Mouse (Mus musculus): ENCODE results near the gene Ccdc38.
A peak's percentile ranks its signal among the peaks of the same experiment; 100 is the strongest.
"Not testable (repeated sequence)": the region's sequence is repeated elsewhere in the genome, so short reads cannot be mapped to it uniquely, and the experiment has no call there.

Ccdc38 gene

DNA sequence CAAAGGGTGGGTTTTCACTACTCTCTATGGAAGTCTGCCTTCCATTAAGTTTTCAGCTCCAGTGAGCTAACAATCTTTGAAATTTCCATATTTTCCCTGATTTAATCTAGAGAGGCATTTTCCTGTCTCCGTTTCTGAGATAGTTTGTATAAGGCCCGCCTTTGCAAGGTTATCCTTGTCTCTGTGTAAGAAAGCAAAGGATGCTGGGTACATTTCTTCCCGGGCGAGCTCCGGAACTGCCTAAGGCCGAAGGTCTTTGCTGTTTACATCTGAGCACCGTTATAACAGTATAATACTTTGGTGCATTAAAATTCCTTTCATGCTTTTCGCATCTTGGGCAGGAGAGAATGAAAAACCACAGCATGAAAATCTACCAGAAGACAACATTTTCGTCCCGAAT, 9.4 kb downstream of the Ccdc38 start:
- no peak for DNase-seq

GRCm38 (mm10) chr10:93552596-93552995, 12.2 kb downstream of the Ccdc38 start:
- no peak for DNase-seq

DNA sequence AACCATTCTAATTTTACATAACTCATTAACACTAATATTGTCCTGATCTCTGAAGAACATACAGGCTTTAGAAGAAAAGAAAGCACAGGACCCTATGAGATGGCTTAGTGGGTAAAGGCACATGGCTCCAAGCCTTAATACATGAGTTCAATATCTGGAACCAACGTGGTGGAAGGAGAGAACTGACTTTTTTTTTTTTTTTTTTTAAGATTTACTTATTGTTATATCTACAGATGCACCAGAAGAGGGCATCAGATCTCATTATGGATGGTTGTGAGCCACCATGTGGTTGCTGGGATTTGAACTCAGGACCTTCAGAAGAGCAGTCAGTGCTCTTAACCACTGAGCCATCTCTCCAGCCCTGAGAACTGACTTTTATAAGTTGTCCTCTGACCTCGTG, 17.5 kb downstream of the Ccdc38 start:
- not testable (repeated sequence) for DNase-seq

DNA sequence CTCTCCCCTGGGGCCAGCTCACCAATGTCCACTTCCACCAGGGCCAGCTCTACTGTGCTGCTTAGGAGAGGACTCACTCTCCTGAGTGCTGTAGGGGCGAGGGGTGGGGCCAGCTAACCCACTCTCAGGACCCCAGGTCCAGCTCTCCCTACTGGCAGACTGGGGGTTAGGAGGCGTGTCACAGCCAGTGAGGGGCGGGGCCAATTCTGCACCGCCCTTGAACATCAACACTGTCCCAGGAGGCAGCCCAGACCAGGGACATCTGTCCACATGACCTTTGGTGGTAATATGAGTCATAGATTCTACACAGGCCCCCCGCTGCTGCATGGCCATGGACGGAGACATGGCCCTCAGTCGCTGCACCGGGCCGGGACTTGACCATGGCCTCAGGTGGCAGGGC, 19.4 kb downstream of the Ccdc38 start:
- DNase-seq = no peak

- DNase-seq = no peak
These were observed 24.2 kb downstream of the Ccdc38 start for GRCm38 (mm10) chr10:93564518-93565090.

DNA sequence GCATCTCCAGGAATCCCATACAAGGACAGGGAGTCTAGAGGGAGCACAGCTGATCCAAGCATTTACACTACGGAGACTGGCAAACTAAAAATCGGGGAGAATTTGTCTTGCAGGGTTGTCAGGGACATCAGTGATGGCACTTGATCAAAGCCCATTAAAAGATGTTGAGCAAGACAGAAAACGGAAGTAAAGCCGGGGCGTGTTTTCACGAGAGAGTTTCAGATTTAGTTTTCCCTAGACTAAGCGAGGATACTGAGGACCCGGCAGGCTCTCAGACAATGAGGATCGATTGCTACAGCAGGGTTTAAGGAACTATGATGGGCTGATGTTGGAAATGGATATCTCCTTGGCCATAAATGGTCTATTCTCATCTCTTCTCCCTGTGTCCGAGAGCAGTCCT, 26.6 kb downstream of the Ccdc38 start:
- no peak for DNase-seq

GRCm38 (mm10) chr10:93567841-93568566, 27.6 kb downstream of the Ccdc38 start:
- DNase-seq = no peak

DNA sequence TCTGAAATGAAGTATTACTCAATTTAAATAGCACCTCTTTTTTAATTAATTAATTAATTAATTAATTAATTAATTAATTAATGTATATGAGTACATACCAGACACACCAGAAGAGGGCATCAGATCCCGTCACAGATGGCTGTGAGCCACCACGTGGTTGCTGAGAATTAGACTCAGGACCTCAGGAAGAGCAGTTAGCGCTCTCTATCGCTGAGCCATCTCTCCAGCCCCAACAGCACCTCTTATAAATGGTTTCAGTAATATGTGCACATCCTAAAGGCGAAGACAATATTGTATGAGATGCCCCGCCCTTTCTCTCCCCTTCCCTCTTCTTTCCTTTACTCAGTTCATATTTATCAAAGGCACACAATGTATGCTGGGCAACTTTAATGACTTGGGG, 28.2 kb downstream of the Ccdc38 start:
- DNase-seq = no peak

GRCm38 (mm10) chr10:93572209-93572608, 31.8 kb downstream of the Ccdc38 start:
- DNase-seq = no peak

- no peak for DNase-seq
These were observed 34.5 kb downstream of the Ccdc38 start for GRCm38 (mm10) chr10:93574966-93575365.

DNA sequence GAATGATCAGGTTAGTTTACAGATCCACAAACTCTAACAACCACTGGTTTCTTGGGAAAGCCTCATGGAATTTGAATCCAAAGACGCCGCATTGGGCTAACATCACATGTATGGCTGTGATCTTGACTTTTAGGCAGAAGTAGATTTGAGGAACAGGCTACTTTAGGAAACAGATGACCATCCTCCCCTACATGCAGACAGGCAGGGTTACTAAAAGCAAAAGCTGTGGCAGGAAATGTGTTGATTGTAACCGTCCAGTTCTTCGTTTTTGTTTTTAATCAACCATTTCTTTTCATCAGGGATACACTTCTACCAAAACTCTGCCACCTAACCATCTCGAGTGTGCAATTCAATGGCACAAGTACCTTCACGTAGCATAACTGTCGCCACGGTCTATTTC, 35.5 kb downstream of the Ccdc38 start:
- DNase-seq = no peak

DNA sequence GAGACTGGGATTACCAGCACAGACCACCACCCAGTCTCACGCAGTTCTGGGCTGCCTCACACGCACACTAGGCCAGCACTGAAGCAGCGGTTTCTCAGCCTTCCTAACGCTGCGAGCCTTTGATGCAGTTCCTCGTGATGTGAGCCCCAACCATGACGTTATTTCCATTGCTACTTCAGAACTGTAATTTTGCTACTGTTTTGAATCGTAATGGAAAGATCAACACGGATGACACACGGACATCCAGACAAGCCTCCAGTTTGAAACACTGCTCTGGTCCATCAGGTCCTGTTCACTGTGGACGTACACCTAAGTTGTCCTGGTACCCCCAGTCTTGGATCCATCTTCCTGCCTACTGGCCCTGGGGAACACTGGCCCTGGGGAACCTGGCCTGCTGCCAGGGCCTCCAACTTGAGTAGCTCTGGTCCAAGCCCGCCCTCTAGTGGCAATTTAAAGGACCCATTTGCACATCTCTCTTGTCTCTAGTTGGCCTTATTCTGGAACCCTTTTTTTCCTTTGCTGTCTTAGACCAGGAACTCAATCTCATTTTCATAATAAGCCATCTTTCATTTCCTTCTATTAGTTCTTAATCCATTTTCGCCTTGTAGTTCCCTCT, 36.9 kb downstream of the Ccdc38 start:
- DNase-seq = peak; percentile 53

DNA sequence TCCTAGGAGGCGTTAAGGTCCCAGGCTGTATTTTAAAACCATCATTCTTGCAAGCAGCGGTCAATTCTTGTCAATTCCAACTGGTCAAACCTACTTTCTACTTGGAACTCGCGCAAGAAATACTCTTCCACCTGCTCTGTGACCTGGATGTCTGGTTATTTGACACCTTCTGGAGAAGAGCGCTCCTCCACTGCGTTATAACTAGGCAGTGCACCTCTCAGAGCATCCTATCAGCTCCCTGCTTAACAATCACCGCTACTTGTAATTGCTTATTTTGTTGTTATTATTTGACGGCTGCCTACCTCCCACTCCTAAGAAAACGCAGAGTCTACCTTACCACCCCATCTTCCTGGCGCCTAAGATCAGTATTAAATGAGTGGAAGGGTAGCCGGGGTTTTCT, 48.4 kb downstream of the Ccdc38 start:
- DNase-seq = no peak

DNA sequence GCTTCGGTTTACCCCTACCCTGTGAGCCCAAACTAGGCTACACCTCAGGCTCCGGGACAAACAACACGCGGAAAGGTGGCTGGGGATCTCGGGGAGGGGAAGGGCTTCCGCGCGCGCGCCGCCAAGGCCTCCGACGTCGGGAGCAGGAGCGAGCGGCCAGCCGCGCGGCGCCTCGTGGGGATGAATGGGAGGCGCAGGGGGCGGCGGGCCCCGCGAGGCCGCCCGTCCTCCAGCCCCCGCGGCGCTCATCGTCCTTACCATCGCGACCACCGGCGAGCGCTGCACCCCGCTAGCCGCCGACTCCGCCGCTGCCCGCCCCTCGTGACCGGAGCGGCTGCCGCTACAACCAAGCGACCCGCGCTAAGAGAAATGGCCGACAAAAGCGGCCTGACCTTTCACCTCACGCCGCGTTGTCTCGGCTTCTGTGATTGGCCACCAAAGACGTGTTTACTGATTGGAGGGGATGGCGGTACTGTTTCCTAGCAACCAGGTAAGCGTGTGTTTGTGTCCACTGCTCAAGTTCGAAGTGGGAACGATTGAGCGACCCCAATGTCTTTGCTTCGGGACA, 48.9 kb downstream of the Ccdc38 start, which contains the start of gene Snrpf:
Snrpf (minus strand) TSS at position 426 of the 568 bp plus-strand sequence.
- DNase-seq = peak; percentile 93

- peak; percentile 30 for DNase-seq
These were observed 52.0 kb downstream of the Ccdc38 start for GRCm38 (mm10) chr10:93592456-93592855.

DNA sequence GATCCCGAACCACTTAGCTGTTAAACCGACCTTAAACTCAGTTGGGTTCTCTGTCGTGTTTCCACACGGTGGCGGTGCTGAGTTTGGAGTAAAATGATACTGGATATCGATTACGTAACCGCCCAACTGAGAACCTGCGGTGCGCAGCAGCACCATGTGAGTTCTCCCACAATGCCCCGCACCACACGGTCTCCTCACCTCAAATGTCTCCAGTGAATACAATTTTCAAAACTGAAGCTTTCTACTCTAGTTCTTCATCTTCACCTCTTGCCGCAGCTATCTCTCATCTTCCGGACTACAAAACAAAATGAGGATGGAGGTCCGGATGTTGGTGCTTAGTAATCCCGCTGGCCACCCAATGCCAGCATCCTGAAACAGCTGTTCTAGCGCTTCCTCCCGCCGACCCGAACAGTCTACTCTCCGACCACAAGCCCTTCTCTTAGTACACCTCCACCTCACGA, 53.6 kb downstream of the Ccdc38 start:
- DNase-seq = peak; percentile 79

DNA sequence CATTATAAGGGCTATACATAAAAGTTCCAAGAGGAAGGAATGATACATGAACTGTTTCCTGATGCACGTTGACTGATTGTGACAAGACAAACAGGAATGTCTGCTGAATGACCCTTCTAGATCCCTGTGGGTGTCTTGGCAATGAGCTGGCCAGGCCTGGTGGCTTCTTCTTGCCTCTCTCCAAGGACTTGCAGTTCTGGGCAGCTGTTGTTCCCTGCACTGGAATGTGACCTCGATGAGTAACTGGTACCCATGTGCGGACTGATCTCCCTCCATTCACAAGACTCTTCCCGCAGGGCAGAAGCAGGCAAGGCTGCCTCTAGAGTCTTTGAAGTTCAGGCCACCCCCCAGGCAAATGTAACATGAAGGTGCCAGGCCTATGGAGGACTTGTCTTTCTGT, 55.4 kb downstream of the Ccdc38 start:
- DNase-seq = no peak

GRCm38 (mm10) chr10:93596641-93597040, 56.2 kb downstream of the Ccdc38 start:
- no peak for DNase-seq

GRCm38 (mm10) chr10:93602309-93602708, 61.9 kb downstream of the Ccdc38 start:
- no peak for DNase-seq

DNA sequence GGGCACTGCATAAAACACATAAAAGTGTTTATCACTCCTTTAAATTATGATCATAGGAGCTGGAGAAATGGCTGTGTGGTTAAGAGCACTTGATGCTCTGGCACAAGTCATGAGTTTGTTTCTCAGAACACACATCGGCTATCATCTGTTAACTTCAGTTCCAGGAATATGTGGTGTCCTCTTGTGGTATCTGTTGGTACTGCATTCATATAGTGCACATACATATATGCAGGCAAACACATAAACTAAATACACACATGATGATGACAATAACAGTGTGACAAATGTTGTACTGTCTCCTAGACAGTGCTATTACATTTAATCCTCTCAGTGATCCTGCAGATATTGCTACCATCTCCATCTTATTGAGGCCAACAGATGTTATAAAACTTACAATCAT, 62.8 kb downstream of the Ccdc38 start:
- DNase-seq = no peak

GRCm38 (mm10) chr10:93606326-93606725, 65.9 kb downstream of the Ccdc38 start:
- no peak for DNase-seq

- no peak for DNase-seq
These were observed 67.6 kb downstream of the Ccdc38 start for GRCm38 (mm10) chr10:93608051-93608450.

DNA sequence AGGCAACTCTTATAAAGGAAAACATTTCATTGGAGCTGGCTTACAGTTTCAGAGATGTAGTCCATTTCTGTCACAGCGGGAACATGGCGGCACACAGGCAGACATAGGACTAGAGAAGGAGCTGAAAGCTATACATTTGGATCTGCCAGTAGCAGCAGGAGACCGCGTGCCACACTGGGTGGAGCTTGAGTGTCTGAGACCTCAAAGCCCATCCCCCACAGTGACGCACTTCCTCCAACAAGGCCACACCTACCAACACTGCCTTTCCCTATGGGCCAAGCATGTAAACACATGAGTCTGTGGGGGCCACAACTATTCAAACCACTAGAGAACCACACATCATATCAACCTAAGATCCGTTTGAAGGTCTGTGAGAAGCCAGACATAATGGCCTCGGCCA, 68.8 kb downstream of the Ccdc38 start:
- no peak for DNase-seq

GRCm38 (mm10) chr10:93610896-93611295, 70.5 kb downstream of the Ccdc38 start:
- no peak for DNase-seq

All from kidney, adult 11 months (tissue).